Mouse (Mus musculus): ENCODE data around the gene Zcchc14. TPM values are rescaled to one million over a fixed set of nuclear protein-coding genes. Genes with fewer than 3 reads are reported as not detected.

Zcchc14 gene
- total and polyA plus RNA-seq, 2 experiments from 2014 or later = 17.4 to 85.8 TPM

GRCm38 (mm10) chr8:121665329-121665728 is 12.6 kb upstream of the Zcchc14 start:
- ATAC-seq (peak; percentile 8; the same call in 1 of the 2 replicates), DNase-seq (peak; percentile 35)
- no peak overlapping the region for H3K9ac ChIP-seq
- peaks cover 8% of the 10 kb centered on the region; the same call in 1 of the 2 replicates for H3K4me1 ChIP-seq (ENCODE audit: insufficient read depth)
- TF ChIP-seq CTCF (IDR thresholded peaks at IDR 0.05; ENCODE audit: low read depth) = no peak
- H3K36me3 ChIP-seq (ENCODE audit: insufficient read depth) = no peaks in the 10 kb centered on the region
- no peak overlapping the region for H3K4me3 ChIP-seq (ENCODE audit: low read depth, low read length)
- no peaks in the 10 kb centered on the region for H3K9me3 ChIP-seq (ENCODE audit: low read length)
- no peak overlapping the region for H3K4me2 ChIP-seq (ENCODE audit: low read depth)
- H3K27me3 ChIP-seq (ENCODE audit: insufficient read depth, low read length) = no peaks in the 10 kb centered on the region
- H3K27ac ChIP-seq (ENCODE audit: low read depth, low read length) = 0 out of 2 replicates have a peak overlapping the region, but pooled peaks have one; percentile 30
- 15% methylated on average over 16 of the region's 16 CpGs for WGBS

- TF ChIP-seq CTCF (IDR thresholded peaks at IDR 0.05; ENCODE audit: low read depth) = no peak
- DNase-seq (no peak), ATAC-seq (no peak)
- no peaks in the 10 kb centered on the region for H3K9me3 ChIP-seq (ENCODE audit: low read length)
- H3K4me3 ChIP-seq (ENCODE audit: low read depth, low read length) = no peak overlapping the region
- 96% methylated on average over 12 of the region's 12 CpGs for WGBS
- H3K4me1 ChIP-seq (ENCODE audit: insufficient read depth) = no peaks in the 10 kb centered on the region
- H3K27ac ChIP-seq (ENCODE audit: low read depth, low read length) = no peak overlapping the region
- no peak overlapping the region for H3K9ac ChIP-seq
- H3K36me3 ChIP-seq (ENCODE audit: insufficient read depth) = no peaks in the 10 kb centered on the region
- H3K27me3 ChIP-seq (ENCODE audit: insufficient read depth, low read length) = no peaks in the 10 kb centered on the region
- H3K4me2 ChIP-seq (ENCODE audit: low read depth) = no peak overlapping the region
These were observed 10.4 kb upstream of the Zcchc14 start for GRCm38 (mm10) chr8:121663101-121663500.

- H3K27me3 ChIP-seq (ENCODE audit: insufficient read depth, low read length) = no peaks in the 10 kb centered on the region
- no peaks in the 10 kb centered on the region for H3K36me3 ChIP-seq (ENCODE audit: insufficient read depth)
- no peaks in the 10 kb centered on the region for H3K4me1 ChIP-seq (ENCODE audit: insufficient read depth)
- no peak overlapping the region for H3K9ac ChIP-seq
- no peaks in the 10 kb centered on the region for H3K9me3 ChIP-seq (ENCODE audit: low read length)
- 79% methylated on average over 18 of the region's 18 CpGs for WGBS
- H3K27ac ChIP-seq (ENCODE audit: low read depth, low read length) = no peak overlapping the region
- TF ChIP-seq CTCF (IDR thresholded peaks at IDR 0.05; ENCODE audit: low read depth) = no peak
- no peak overlapping the region for H3K4me2 ChIP-seq (ENCODE audit: low read depth)
- DNase-seq (no peak), ATAC-seq (no peak)
- no peak overlapping the region for H3K4me3 ChIP-seq (ENCODE audit: low read depth, low read length)
These were observed 9.1 kb upstream of the Zcchc14 start for GRCm38 (mm10) chr8:121661631-121662357.

GRCm38 (mm10) chr8:121660602-121661001 is 7.9 kb upstream of the Zcchc14 start:
- TF ChIP-seq CTCF (IDR thresholded peaks at IDR 0.05; ENCODE audit: low read depth) = no peak
- H3K9me3 ChIP-seq (ENCODE audit: low read length) = no peaks in the 10 kb centered on the region

GRCm38 (mm10) chr8:121654966-121655494 is 2.3 kb upstream of the Zcchc14 start:
- DNase-seq = no peak
- TF ChIP-seq CTCF (IDR thresholded peaks at IDR 0.05; ENCODE audit: low read depth) = no peak
- 79% methylated on average over 14 of the region's 14 CpGs for WGBS
- Histone ChIP-seq H3K27me3 (ENCODE audit: insufficient read depth, low read length) (no peaks in the 10 kb centered on the region), H3K4me3 (ENCODE audit: low read depth, low read length) (no peak overlapping the region), H3K27ac (ENCODE audit: low read depth, low read length) (no peak overlapping the region), H3K36me3 (ENCODE audit: insufficient read depth) (0 out of 2 replicates have a peak, but pooled peaks cover 3% of the 10 kb centered on the region), H3K4me1 (ENCODE audit: insufficient read depth) (peaks cover 17% of the 10 kb centered on the region), H3K4me2 (ENCODE audit: low read depth) (no peak overlapping the region), H3K9ac (no peak overlapping the region), H3K9me3 (ENCODE audit: low read length) (no peaks in the 10 kb centered on the region)
- ATAC-seq = no peak

More at GRCm38 (mm10) chr8:121660602-121661001, 7.9 kb upstream of the Zcchc14 start:
- H3K4me1 ChIP-seq (ENCODE audit: insufficient read depth) = no peaks in the 10 kb centered on the region
- no peak overlapping the region for H3K27ac ChIP-seq (ENCODE audit: low read depth, low read length)
- DNase-seq (no peak), ATAC-seq (no peak)
- 64% methylated on average over 15 of the region's 15 CpGs for WGBS
- H3K36me3 ChIP-seq (ENCODE audit: insufficient read depth) = no peaks in the 10 kb centered on the region
- no peaks in the 10 kb centered on the region for H3K27me3 ChIP-seq (ENCODE audit: insufficient read depth, low read length)
- H3K4me3 ChIP-seq (ENCODE audit: low read depth, low read length) = no peak overlapping the region
- no peak overlapping the region for H3K4me2 ChIP-seq (ENCODE audit: low read depth)
- no peak overlapping the region for H3K9ac ChIP-seq

- Histone ChIP-seq H3K27me3 (ENCODE audit: insufficient read depth, low read length) (no peaks in the 10 kb centered on the region), H3K4me1 (ENCODE audit: insufficient read depth) (peaks cover 24% of the 10 kb centered on the region), H3K4me3 (ENCODE audit: low read depth, low read length) (peak overlapping the region; percentile 87), H3K36me3 (ENCODE audit: insufficient read depth) (0 out of 2 replicates have a peak, but pooled peaks cover 3% of the 10 kb centered on the region), H3K4me2 (ENCODE audit: low read depth) (peak overlapping the region; percentile 62), H3K9me3 (ENCODE audit: low read length) (no peaks in the 10 kb centered on the region), H3K9ac (peak overlapping the region; percentile 86), H3K27ac (ENCODE audit: low read depth, low read length) (peak overlapping the region; percentile 100)
- no peak for TF ChIP-seq CTCF (IDR thresholded peaks at IDR 0.05; ENCODE audit: low read depth)
- DNase-seq = no peak
- no peak for ATAC-seq
- WGBS = 78% methylated on average over 4 of the region's 4 CpGs
These were observed 1.4 kb upstream of the Zcchc14 start for GRCm38 (mm10) chr8:121654131-121654530.
